ENCODE assay signal across 10 mouse cellular contexts in the genomic region with DNA sequence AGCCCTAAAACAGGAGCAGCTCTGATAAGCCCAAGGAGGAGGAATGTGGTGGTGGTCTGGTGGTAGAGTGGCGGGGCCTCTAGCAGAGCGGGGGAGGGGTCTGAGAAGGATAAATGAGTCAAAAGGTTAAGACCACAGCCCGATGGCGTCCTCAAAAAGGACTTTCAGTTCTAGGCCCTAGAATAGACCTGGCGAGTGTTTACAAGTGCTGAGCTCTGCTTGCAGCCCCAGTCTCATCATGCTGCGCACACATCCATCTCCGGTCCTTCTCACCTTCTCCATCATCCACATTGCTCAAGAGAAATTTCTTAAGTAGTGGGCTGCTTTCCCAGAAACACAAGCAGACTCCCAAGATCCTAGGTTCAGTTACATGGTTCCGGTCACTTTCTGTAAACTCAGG. TPM values are rescaled to one million over a fixed set of nuclear protein-coding genes. Genes with fewer than 3 reads are reported as not detected.
DNase-seq lines count a peak whose midpoint lies in the region; ATAC-seq and TF ChIP-seq lines count a peak whose summit lies in the region.
"Had no signal": no experiment of that assay in that cellular context is flagged by ENCODE, and none has a peak within 500 bp of the region (broad histone marks: within the 10 kb centered on the region; RNA-seq: fewer than 3 reads in every experiment).

No protein-coding gene starts in this region.

- no peak overlapping the region for H3K4me3 ChIP-seq in heart, embryonic 10.5 days
- H3K4me3 ChIP-seq in ES-Bruce4 (ENCODE audit: low read depth, low read length): 0 out of 2 replicates have a peak overlapping the region, but pooled peaks have one; percentile 8
- H3K4me3 ChIP-seq in embryonic facial prominence, embryonic 10.5 days: no peak overlapping the region
- H3K4me3 ChIP-seq in lung, postnatal 0 days (ENCODE audit: low read depth, low read length): no peak overlapping the region
- H3K4me3 ChIP-seq in kidney, adult 2 months (ENCODE audit: insufficient read depth, low read depth, low read length): no peak overlapping the region

- H3K4me2 ChIP-seq in lung, postnatal 0 days (replicated peaks; ENCODE audit: low read depth, low read length): no peak overlapping the region

- H3K9ac ChIP-seq in ES-Bruce4 (ENCODE audit: low read depth, poor library complexity, severe bottlenecking): no peak overlapping the region
- H3K9ac ChIP-seq in lung, postnatal 0 days (replicated peaks; ENCODE audit: low read depth): no peak overlapping the region

- ATAC-seq in lung, postnatal 0 days: peak; percentile 20; the same call in 1 of the 2 replicates
- ATAC-seq: forebrain, embryonic 16.5 days; hindbrain, postnatal 0 days; Patski had no signal

- no peak for TF ChIP-seq CTCF in ES-Bruce4 (IDR thresholded peaks at IDR 0.05; ENCODE audit: low read depth, low read length)
- no peak for TF ChIP-seq CTCF in lung, postnatal 0 days (IDR thresholded peaks at IDR 0.05)
- TF ChIP-seq CTCF in kidney, adult 2 months (conservative IDR thresholded peaks at IDR 0.05; ENCODE audit: insufficient read depth, insufficient read length, low read depth, low read length): no peak

- 33% methylated on average over 8 of the region's 8 CpGs for WGBS in heart, embryonic 10.5 days
- 50% methylated on average over 8 of the region's 8 CpGs for WGBS in embryonic facial prominence, embryonic 10.5 days
- WGBS in lung, postnatal 0 days: 43% methylated on average over 8 of the region's 8 CpGs
- WGBS in kidney, adult 2 months: 87% methylated on average over 8 of the region's 8 CpGs

- TF ChIP-seq EP300 in ES-Bruce4 (IDR thresholded peaks at IDR 0.05; ENCODE audit: insufficient read depth, low read depth, low read length): no peak
- peak; percentile 72 for TF ChIP-seq EP300 in lung, postnatal 0 days (IDR thresholded peaks at IDR 0.05)

- no peaks in the 10 kb centered on the region for H3K27me3 ChIP-seq in heart, embryonic 10.5 days (ENCODE audit: insufficient read depth, poor library complexity, severe bottlenecking)
- no peaks in the 10 kb centered on the region for H3K27me3 ChIP-seq in ES-Bruce4 (ENCODE audit: control insufficient read depth, insufficient read depth, low read length, poor library complexity, severe bottlenecking)
- no peaks in the 10 kb centered on the region for H3K27me3 ChIP-seq in embryonic facial prominence, embryonic 10.5 days (replicated peaks; ENCODE audit: low read depth, poor library complexity, severe bottlenecking)
- H3K27me3 ChIP-seq in lung, postnatal 0 days (replicated peaks; ENCODE audit: insufficient read depth, low read length): no peaks in the 10 kb centered on the region
- no peaks in the 10 kb centered on the region for H3K27me3 ChIP-seq in kidney, adult 2 months (replicated peaks; ENCODE audit: control insufficient read depth, insufficient read depth, low read length)
- H3K27me3 ChIP-seq: Patski had no signal

- no peaks in the 10 kb centered on the region for H3K9me3 ChIP-seq in heart, embryonic 10.5 days
- H3K9me3 ChIP-seq in ES-Bruce4 (replicated peaks; ENCODE audit: control insufficient read depth, insufficient read depth, low read length, poor library complexity, severe bottlenecking): no peaks in the 10 kb centered on the region
- H3K9me3 ChIP-seq in embryonic facial prominence, embryonic 10.5 days: no peaks in the 10 kb centered on the region
- no peaks in the 10 kb centered on the region for H3K9me3 ChIP-seq in lung, postnatal 0 days (ENCODE audit: low read length)

- H3K27ac ChIP-seq in heart, embryonic 10.5 days: peak overlapping the region; percentile 75
- H3K27ac ChIP-seq in ES-Bruce4 (ENCODE audit: insufficient read depth, low read length): no peak overlapping the region
- peak overlapping the region; percentile 72 for H3K27ac ChIP-seq in embryonic facial prominence, embryonic 10.5 days (replicated peaks)
- peak overlapping the region; percentile 72 for H3K27ac ChIP-seq in lung, postnatal 0 days (ENCODE audit: low read length)
- H3K27ac ChIP-seq in kidney, adult 2 months (ENCODE audit: insufficient read depth, low read depth, low read length): no peak overlapping the region

- peaks cover 84% of the 10 kb centered on the region for H3K4me1 ChIP-seq in heart, embryonic 10.5 days
- H3K4me1 ChIP-seq in ES-Bruce4 (ENCODE audit: control insufficient read depth, insufficient read depth, low read length): peaks cover 4% of the 10 kb centered on the region
- H3K4me1 ChIP-seq in embryonic facial prominence, embryonic 10.5 days: peaks cover 61% of the 10 kb centered on the region
- peaks cover 33% of the 10 kb centered on the region; the same call in 1 of the 2 replicates for H3K4me1 ChIP-seq in lung, postnatal 0 days (ENCODE audit: insufficient read depth, low read depth, low read length)
- no peaks in the 10 kb centered on the region; the same call in 1 of the 2 replicates for H3K4me1 ChIP-seq in kidney, adult 2 months (ENCODE audit: control insufficient read depth, insufficient read depth, low read length)

- peaks cover 34% of the 10 kb centered on the region for H3K36me3 ChIP-seq in heart, embryonic 10.5 days
- H3K36me3 ChIP-seq in ES-Bruce4 (ENCODE audit: control insufficient read depth, insufficient read depth, low read length, poor library complexity, severe bottlenecking): no peaks in the 10 kb centered on the region
- peaks cover 94% of the 10 kb centered on the region for H3K36me3 ChIP-seq in embryonic facial prominence, embryonic 10.5 days (replicated peaks)
- H3K36me3 ChIP-seq in lung, postnatal 0 days (ENCODE audit: insufficient read depth, low read length): peaks cover under 1% of the 10 kb centered on the region; the same call in 1 of the 2 replicates
- H3K36me3 ChIP-seq in kidney, adult 2 months (ENCODE audit: control insufficient read depth, insufficient read depth, low read length): no peaks in the 10 kb centered on the region

- no peak for DNase-seq in heart, embryonic 10.5 days (ENCODE audit: low spot score)
- DNase-seq in heart, adult 9 months (ENCODE audit: low spot score in 2 of 2): no peak
- peak; percentile 31 for DNase-seq in embryonic facial prominence, embryonic 10.5 days (ENCODE audit: low spot score)
- DNase-seq in lung, postnatal 0 days (ENCODE audit: low spot score): peak; percentile 84
- no peak for DNase-seq in kidney, adult 2 months
- DNase-seq in kidney, postnatal 36 days: no peak

- TF ChIP-seq POLR2A in ES-Bruce4 (IDR thresholded peaks at IDR 0.05; ENCODE audit: insufficient read depth, low read length): no peak
- no peak for TF ChIP-seq POLR2A in kidney, adult 2 months (IDR thresholded peaks at IDR 0.05; ENCODE audit: low read depth, low read length)

RNA-seq across cellular contexts. Expression of gene Lrp1, which starts 22.3 kb away (rescaled TPM):
- polyA plus RNA-seq in heart, embryonic 10.5 days (2016; fragmentation: Nextera tagmentation; extraction: Ambion mirVana): 37.4 and 51.8 TPM in 2 replicates
- polyA plus RNA-seq in ES-Bruce4 (2011; ENCODE audit: insufficient read depth, insufficient read length, low read depth, missing spikeins): 36.3 and 41.3 TPM in 2 replicates
- polyA plus RNA-seq in embryonic facial prominence, embryonic 10.5 days (2016; fragmentation: Nextera tagmentation; extraction: Ambion mirVana): 66.6 and 70.6 TPM in 2 replicates
- 71.0 and 75.4 TPM in 2 replicates for polyA plus RNA-seq in lung, postnatal 0 days (2015; fragmentation: Nextera tagmentation; extraction: Ambion mirVana)
- 55.3 and 57.8 TPM in 2 replicates for polyA plus RNA-seq in kidney, adult 2 months (2012; rRNA removed)

RNA-seq across cellular contexts. Expression of gene Stat6, which starts 44.2 kb away (rescaled TPM):
- 22.5 and 28.1 TPM in 2 replicates for polyA plus RNA-seq in heart, embryonic 10.5 days (2016; fragmentation: Nextera tagmentation; extraction: Ambion mirVana)
- 28.2 and 32.9 TPM in 2 replicates for polyA plus RNA-seq in ES-Bruce4 (2011; ENCODE audit: insufficient read depth, insufficient read length, low read depth, missing spikeins)
- 10.4 and 11.5 TPM in 2 replicates for polyA plus RNA-seq in embryonic facial prominence, embryonic 10.5 days (2016; fragmentation: Nextera tagmentation; extraction: Ambion mirVana)
- polyA plus RNA-seq in lung, postnatal 0 days (2015; fragmentation: Nextera tagmentation; extraction: Ambion mirVana): 39.1 and 41.9 TPM in 2 replicates
- polyA plus RNA-seq in kidney, adult 2 months (2012; rRNA removed): 70.2 and 72.1 TPM in 2 replicates

Comparison
In these comparisons a context has a peak if more than half of its experiments do, and no peak if none do; other contexts are left out.
1. DNase-seq: peak in embryonic facial prominence, embryonic 10.5 days (single experiment) and lung, postnatal 0 days (single experiment); none in heart, embryonic 10.5 days (single experiment), heart, adult 9 months (0 of 2), kidney, adult 2 months (single experiment) and kidney, postnatal 36 days (0 of 2).
2. H3K27ac ChIP-seq: peak in heart, embryonic 10.5 days (single experiment), embryonic facial prominence, embryonic 10.5 days (single experiment) and lung, postnatal 0 days (single experiment); none in ES-Bruce4 (single experiment) and kidney, adult 2 months (single experiment).